Mouse (Mus musculus) olfactory bulb, adult 2 months (tissue): ENCODE data around the gene Nrip2. TPM values are rescaled to one million over a fixed set of nuclear protein-coding genes. Genes with fewer than 3 reads are reported as not detected.

ENCODE experiments used
- H3K27ac ChIP-seq: fragments of 200-500 bp; 2 replicates; pipeline ENCODE4 v1.5.1; 2012; ENCODE audit warnings: low read depth, low read length; ENCODE audit not compliant: insufficient read depth
- H3K4me1 ChIP-seq: fragments of 200-500 bp; 2 replicates; pipeline ENCODE4 v1.6.1; 2012; ENCODE audit warnings: low read length; ENCODE audit not compliant: control insufficient read depth, insufficient read depth
- H3K4me3 ChIP-seq: fragments of 200-500 bp; 2 replicates; pipeline ENCODE4 v1.5.1; 2012; ENCODE audit warnings: mild to moderate bottlenecking, low read depth, low read length, moderate library complexity; ENCODE audit not compliant: insufficient read depth
- CTCF ChIP-seq: fragments of 200-500 bp; IDR thresholded peaks from 2 replicates; pipeline ENCODE4 v1.5.1; 2012; ENCODE audit warnings: low read depth, mild to moderate bottlenecking, low read length, moderate library complexity; ENCODE audit not compliant: insufficient read depth
- POLR2A ChIP-seq: fragments of 200-500 bp; IDR thresholded peaks from 2 replicates; pipeline ENCODE4 v1.6.1; 2012; ENCODE audit warnings: mild to moderate bottlenecking, low read depth, low read length, moderate library complexity; ENCODE audit not compliant: insufficient read depth
- WGBS: fragments of 180-500 bp; shearing (Covaris S2); methylation state at CpG from one replicate; pipeline ENCODE4 v1.1.7; 2018; 5-methylcytosine and 5-hydroxymethylcytosine counted together
- polyA plus RNA-seq: library from polyadenylated mRNA; stranded (reverse); fragments of >200 nt; gene quantifications from 2 replicates; pipeline ENCODE4 v1.2.4, GENCODE M21; 2012; ENCODE audit warnings: low replicate concordance; ENCODE audit not compliant: missing spikeins, insufficient read depth, insufficient read length

Nrip2 gene
- polyA plus RNA-seq, 1 experiment: not detected

DNA sequence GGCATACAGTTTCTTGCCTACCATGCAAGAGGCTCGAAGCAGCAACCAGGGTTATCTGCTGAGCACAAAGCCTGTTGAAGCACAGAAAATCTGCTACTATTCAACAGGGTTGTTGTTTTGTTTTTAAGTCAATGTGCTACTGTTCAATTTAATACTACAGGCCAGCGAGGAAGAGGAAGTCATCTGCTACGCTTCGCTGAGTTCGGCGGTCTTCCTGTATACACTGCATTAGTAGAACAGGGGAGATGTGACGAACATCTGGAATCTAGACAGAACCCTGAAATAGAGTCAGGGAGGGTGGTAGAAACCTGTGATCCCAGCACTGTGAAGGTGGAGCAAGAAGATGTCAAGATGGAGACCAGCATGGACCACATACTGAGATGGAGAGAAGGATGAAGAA is 15.3 kb upstream of the Nrip2 start:
- TF ChIP-seq POLR2A (no peak), CTCF (no peak)
- WGBS: 72% methylated on average over 7 of the region's 7 CpGs
- no peak overlapping the region for H3K27ac ChIP-seq
- no peaks in the 10 kb centered on the region for H3K4me1 ChIP-seq
- no peak overlapping the region for H3K4me3 ChIP-seq

DNA sequence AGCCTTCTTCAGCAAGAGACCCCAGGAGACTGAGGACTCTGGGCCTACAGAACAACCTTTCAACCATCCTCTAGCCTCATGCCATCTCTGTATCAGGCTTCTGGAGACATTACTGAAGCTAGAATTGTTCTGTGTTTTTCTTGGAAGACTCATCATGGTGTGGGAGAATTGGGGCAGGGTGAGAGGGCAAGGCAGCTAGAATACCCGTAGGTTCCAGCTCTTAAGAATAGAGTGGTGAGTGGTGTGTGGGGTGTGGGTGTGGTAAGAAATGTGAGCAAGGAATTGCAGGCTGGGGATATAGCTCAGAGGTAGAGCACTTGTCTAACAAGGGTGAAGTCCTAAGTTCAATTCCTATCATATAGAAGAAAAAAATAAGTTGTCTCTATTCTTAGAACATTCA is 14.1 kb upstream of the Nrip2 start:
- TF ChIP-seq POLR2A (no peak), CTCF (no peak)
- Histone ChIP-seq H3K4me1 (no peaks in the 10 kb centered on the region), H3K4me3 (no peak overlapping the region), H3K27ac (no peak overlapping the region)
- WGBS: 79% methylated on average over 1 of the region's 1 CpGs

DNA sequence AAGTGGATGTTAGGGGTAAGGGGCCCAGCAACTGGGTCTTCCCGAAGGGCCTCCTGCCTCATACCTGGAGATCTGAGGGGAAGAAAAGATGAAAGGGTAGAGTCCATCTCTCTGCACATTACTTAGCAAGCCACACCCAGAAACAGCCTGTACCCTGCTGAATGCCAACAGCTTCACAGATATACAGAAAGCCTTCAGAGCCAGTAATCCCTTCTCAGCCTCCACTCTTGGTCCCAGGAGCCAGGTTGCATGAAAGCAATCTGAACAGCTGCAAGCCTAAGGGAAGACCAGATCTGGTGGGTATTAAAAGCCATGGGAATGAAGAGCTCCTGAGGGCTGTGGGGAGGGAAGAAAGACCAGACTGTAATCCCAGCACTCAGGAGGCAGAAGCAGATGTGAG is 9.9 kb upstream of the Nrip2 start:
- 92% methylated on average over 1 of the region's 1 CpGs for WGBS
- H3K27ac ChIP-seq: no peak overlapping the region
- TF ChIP-seq POLR2A (no peak), CTCF (no peak)
- no peak overlapping the region for H3K4me3 ChIP-seq
- no peaks in the 10 kb centered on the region for H3K4me1 ChIP-seq

DNA sequence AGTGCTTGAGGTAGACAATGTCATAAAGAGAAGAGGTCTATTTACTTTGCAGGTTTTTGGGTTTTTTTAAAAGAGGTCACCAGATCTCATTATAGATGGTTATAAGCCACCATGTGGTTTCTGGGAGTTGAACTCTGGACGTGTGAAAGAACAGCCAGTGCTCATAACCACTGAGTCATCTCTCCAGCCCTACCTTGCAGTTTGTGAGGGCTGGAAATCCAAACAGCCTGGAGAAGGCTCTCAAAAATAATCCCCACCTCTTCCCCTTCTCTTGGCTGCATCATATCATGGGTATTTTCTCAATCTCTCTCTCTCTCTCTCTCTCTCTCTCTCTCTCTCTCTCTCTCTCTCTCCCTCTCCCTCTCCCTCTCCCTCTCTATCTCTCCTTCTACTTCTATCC is 8.4 kb upstream of the Nrip2 start:
- TF ChIP-seq CTCF (no peak), POLR2A (no peak)
- H3K4me1 ChIP-seq: no peaks in the 10 kb centered on the region
- 69% methylated on average over 1 of the region's 1 CpGs for WGBS
- no peak overlapping the region for H3K4me3 ChIP-seq
- no peak overlapping the region for H3K27ac ChIP-seq

DNA sequence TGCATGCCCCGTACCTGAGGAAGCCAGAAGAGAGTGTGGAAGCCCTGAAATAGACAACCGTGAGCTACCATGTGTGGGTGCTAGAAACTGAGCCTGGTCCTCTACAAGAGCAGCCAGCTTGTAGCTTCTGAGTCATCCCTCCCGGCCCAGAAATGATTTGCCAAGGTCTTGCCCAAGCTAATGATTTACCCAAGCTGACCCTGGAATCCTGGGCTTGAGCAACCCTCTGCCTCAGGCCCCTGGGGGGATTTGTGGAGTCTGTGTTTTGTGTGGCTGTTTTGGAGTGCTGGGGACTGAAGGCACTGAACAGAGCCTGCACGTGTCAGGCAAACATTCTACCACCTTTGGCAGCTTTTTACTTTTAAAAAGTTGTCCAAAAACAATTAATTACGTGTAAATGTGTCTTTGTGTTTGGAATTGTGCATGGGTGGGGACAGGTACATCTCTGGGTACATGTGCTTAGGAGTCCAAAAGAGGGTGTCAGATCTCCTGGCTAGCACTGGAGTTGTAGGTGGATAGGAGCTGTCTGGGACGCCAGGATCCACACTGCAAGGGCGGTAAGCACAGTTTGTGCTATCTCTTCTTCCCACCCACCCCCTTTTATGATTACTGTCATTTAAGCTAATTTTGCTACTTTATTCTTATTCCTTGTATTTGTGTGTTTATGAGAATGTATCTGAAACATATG is 1.4 kb upstream of the Nrip2 start:
- WGBS: 73% methylated on average over 7 of the region's 7 CpGs
- TF ChIP-seq POLR2A (no peak), CTCF (no peak)
- Histone ChIP-seq H3K4me3 (no peak overlapping the region), H3K4me1 (peaks cover 18% of the 10 kb centered on the region), H3K27ac (no peak overlapping the region)

DNA sequence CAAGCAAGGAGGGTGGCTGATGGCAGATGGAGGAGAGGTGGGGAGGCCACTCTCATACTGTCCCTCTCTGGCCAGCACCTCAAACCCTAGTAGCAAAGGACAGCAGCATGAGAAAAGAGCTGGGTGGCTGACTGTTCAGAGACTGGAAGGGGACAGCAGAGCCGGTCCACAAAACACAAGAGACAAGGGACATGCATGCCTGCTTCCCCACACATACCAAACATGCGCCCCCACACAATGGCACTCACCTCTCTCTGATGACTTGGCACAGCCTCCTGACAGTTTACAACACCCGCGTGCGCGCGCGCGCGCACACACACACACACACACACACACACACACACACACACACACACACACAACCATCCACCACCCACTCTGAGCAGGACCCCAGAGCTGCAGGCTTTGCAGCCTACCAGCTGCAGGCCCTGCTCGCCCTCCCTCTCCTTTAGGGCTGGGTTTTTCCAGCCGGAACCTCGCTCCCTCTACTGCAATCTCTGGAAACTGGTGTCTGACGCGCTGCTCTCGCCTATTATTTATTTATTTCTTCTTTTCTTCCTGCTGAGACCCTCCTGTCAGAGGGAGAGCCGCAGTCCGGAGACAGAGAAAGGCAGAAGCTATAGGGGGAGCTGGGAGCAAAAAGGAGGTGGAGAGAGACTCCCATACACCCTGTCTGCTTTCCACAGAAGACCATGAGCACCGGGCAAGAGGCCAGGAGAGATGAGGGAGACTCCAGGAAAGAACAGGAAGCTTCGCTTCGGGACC is 507 bp downstream of the Nrip2 start:
- WGBS: 24% methylated on average over 21 of the region's 21 CpGs
- Histone ChIP-seq H3K4me1 (peaks cover 18% of the 10 kb centered on the region), H3K4me3 (peak overlapping the region; percentile 54), H3K27ac (peak overlapping the region; percentile 52)
- TF ChIP-seq CTCF (no peak), POLR2A (no peak)

DNA sequence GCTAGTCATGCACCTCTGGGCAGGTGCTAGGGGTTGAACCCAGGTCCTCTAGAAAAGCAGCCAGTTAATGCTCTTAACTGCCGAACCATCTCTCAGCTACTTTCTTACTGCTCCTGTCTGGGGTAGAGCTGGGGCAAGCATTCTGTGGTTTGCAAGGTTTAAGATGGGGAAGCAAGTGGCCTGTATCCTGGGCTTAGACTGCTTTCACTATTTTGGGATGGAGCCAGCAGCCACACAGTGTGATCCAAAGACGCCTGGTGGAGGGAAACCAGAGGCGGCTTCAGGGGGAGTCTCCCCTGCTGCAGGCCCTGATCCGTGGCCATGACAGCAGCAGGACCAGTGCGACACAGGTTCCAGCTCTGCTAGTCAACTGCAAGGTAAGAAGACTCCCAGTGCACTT is 5.6 kb downstream of the Nrip2 start:
- Histone ChIP-seq H3K4me3 (no peak overlapping the region), H3K4me1 (peaks cover 15% of the 10 kb centered on the region), H3K27ac (no peak overlapping the region)
- WGBS: 35% methylated on average over 5 of the region's 5 CpGs
- no peak for TF ChIP-seq POLR2A
- TF ChIP-seq CTCF: no peak

DNA sequence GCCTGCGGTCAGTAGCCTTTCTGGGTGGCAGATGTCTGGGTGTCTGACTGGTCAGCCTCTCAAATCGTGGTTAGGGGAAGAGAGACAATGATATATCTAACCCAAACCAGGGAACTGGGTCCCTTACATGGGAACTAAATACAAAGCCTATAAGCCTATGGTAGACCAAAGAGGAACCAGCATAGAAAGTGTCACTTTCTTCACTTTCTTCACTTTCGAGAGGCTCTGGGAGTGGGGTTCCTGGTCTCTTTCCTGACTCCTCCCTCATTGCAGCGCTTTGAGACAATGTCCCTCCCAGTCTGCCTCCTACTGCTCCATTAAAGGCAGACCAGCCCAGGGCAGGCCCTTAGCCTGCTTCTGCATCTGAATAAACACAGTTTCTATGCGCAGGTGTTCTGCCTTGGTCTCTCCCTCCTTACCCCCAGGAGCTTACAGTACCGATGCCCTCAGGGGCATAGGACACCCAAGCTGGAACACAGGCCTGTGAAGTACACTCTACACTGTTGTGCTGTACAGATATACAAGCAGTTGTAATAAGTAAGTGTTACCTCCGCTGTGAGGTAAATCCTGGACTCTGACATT is 9.5 kb downstream of the Nrip2 start:
- Histone ChIP-seq H3K4me1 (peaks cover 11% of the 10 kb centered on the region), H3K27ac (no peak overlapping the region), H3K4me3 (no peak overlapping the region)
- no peak for TF ChIP-seq CTCF
- no peak for TF ChIP-seq POLR2A
- 85% methylated on average over 7 of the region's 7 CpGs for WGBS

DNA sequence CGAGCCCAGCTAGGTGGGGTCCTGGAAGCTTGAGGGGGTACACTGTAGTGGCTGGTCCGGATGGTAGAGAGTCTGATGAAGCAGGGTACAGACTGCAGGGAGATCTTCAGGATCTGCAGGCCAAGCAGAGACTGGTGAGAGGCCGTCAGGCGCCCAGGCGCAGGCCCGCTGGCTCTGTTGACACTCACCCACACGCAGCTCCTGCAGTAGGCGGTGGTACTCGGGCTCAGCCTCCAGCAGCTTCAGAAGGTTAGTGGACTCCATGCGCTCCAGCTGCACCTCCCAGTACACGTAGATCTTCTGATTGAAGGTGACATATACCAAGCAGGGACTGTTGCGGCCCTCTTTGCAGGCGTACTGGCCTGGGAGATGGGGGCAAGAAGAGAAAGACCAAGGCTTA is 11.2 kb downstream of the Nrip2 start:
- Histone ChIP-seq H3K4me1 (peaks cover 8% of the 10 kb centered on the region; the same call in 1 of the 2 replicates), H3K4me3 (no peak overlapping the region), H3K27ac (no peak overlapping the region)
- WGBS: 71% methylated on average over 13 of the region's 13 CpGs
- no peak for TF ChIP-seq CTCF

DNA sequence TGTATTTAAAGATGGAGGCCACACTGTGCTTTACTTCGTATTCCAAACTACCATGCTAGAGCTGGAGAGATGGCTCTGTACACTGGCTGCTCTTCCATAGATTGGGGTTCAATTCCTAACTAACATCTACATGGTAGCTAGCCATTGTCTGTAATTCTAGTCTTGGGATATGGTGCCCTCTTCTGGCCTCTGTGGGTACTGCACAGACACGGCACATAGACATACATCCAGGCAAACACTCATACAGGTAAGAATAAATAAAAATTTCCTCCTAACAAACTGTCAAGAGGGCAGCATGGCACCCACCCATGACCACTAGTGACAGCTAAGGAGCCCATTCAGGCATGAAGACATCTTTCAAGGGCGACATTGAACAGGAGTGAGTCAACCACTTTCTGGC is 12.0 kb downstream of the Nrip2 start:
- TF ChIP-seq POLR2A (no peak), CTCF (no peak)
- Histone ChIP-seq H3K27ac (no peak overlapping the region), H3K4me3 (no peak overlapping the region), H3K4me1 (peaks cover 8% of the 10 kb centered on the region; the same call in 1 of the 2 replicates)
- 13% methylated on average over 3 of the region's 3 CpGs for WGBS
